Mouse (Mus musculus): ENCODE measurements around the gene Tex12.

Gene Tex12

GRCm38 (mm10) chr9:50507570-50507969 lies 53.6 kb downstream of the Tex12 start:
- no peak for DNase-seq (ENCODE audit: low spot score)
